Mouse (Mus musculus): ENCODE measurements around the gene Ddn.

Ddn gene

GRCm38 (mm10) chr15:98799396-98799795 lies 9.9 kb downstream of the Ddn start:
- DNase-seq (ENCODE audit: extremely low read depth, low read depth): peak; percentile 46

GRCm38 (mm10) chr15:98798903-98799302 lies 10.4 kb downstream of the Ddn start:
- DNase-seq (ENCODE audit: extremely low read depth, low read depth): no peak

- DNase-seq (ENCODE audit: extremely low read depth, low read depth): no peak
Measured at GRCm38 (mm10) chr15:98797835-98798492, 11.3 kb downstream of the Ddn start.

- DNase-seq (ENCODE audit: extremely low read depth, low read depth): no peak
Measured at GRCm38 (mm10) chr15:98796803-98797595, 12.3 kb downstream of the Ddn start.

GRCm38 (mm10) chr15:98793141-98793698 lies 16.1 kb downstream of the Ddn start:
- DNase-seq (ENCODE audit: extremely low read depth, low read depth): no peak

- DNase-seq (ENCODE audit: extremely low read depth, low read depth): no peak
Measured at GRCm38 (mm10) chr15:98792233-98793020, 16.9 kb downstream of the Ddn start.

GRCm38 (mm10) chr15:98791771-98792170 lies 17.5 kb downstream of the Ddn start:
- no peak for DNase-seq (ENCODE audit: extremely low read depth, low read depth)

- DNase-seq (ENCODE audit: extremely low read depth, low read depth): no peak
Measured at GRCm38 (mm10) chr15:98791221-98791620, 18.1 kb downstream of the Ddn start.

GRCm38 (mm10) chr15:98790761-98791160 lies 18.5 kb downstream of the Ddn start:
- no peak for DNase-seq (ENCODE audit: extremely low read depth, low read depth)

- no peak for DNase-seq (ENCODE audit: extremely low read depth, low read depth)
Measured at GRCm38 (mm10) chr15:98789661-98790535, 19.4 kb downstream of the Ddn start, which contains the start of gene Wnt1. Gene Wnt1, plus strand, starts transcription at chr15:98789857.

GRCm38 (mm10) chr15:98788972-98789660 lies 20.2 kb downstream of the Ddn start:
- no peak for DNase-seq (ENCODE audit: extremely low read depth, low read depth)

- no peak for DNase-seq (ENCODE audit: extremely low read depth, low read depth)
Measured at GRCm38 (mm10) chr15:98787930-98788329, 21.4 kb downstream of the Ddn start.

- DNase-seq (ENCODE audit: extremely low read depth, low read depth): peak; percentile 57
Measured at GRCm38 (mm10) chr15:98785744-98786143, 23.5 kb downstream of the Ddn start.

GRCm38 (mm10) chr15:98781166-98781565 lies 28.1 kb downstream of the Ddn start:
- DNase-seq (ENCODE audit: extremely low read depth, low read depth): no peak

- DNase-seq (ENCODE audit: extremely low read depth, low read depth): no peak
Measured at GRCm38 (mm10) chr15:98780573-98780972, 28.7 kb downstream of the Ddn start.

GRCm38 (mm10) chr15:98780075-98780474 lies 29.2 kb downstream of the Ddn start:
- DNase-seq (ENCODE audit: extremely low read depth, low read depth): no peak

- DNase-seq (ENCODE audit: extremely low read depth, low read depth): no peak
Measured at GRCm38 (mm10) chr15:98778806-98779205, 30.5 kb downstream of the Ddn start.

- DNase-seq (ENCODE audit: extremely low read depth, low read depth): no peak
Measured at GRCm38 (mm10) chr15:98778191-98778770, 31.0 kb downstream of the Ddn start.

- DNase-seq (ENCODE audit: extremely low read depth, low read depth): no peak
Measured at GRCm38 (mm10) chr15:98777762-98778161, 31.5 kb downstream of the Ddn start, which contains the start of gene Wnt10b. Gene Wnt10b, minus strand, starts transcription at chr15:98778150.
